Mouse (Mus musculus): Measurements from ENCODE around the gene Agl. TPM values are rescaled to one million over a fixed set of nuclear protein-coding genes. Genes with fewer than 3 reads are reported as not detected.
"Not testable (repeated sequence)": the region's sequence is repeated elsewhere in the genome, so short reads cannot be mapped to it uniquely, and the experiment has no call there.

Agl gene
- polyA plus RNA-seq, 1 experiment from 2014 or later: 10.7 TPM

DNA sequence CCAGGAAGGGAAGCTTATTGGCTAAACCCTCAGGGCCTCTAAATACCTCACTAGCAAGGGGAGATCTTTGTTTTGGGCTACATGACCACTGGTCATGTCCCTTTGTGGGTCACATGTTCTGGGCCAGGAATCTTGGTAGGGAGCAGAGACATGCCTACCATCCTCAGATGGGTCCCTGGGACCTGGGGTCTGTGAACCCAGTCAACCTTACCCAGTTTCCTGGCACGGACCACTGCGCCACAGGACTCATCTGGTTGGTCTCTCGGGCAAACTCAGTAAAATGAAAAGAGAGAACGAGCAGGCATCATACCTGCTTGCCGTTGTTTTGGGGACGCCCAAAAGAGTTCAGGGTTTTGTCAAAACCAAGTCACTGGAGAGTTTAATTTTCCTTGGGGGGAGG is 26.3 kb upstream of the Agl start:
- H3K4me1 ChIP-seq (replicated peaks): peaks cover 4% of the 10 kb centered on the region; the same call in 1 of the 2 replicates
- DNase-seq (ENCODE audit: low spot score): no peak
- H3K4me3 ChIP-seq: no peak overlapping the region
- 88% methylated on average over 6 of the region's 6 CpGs for WGBS
- H3K27me3 ChIP-seq (ENCODE audit: insufficient read depth, poor library complexity, severe bottlenecking): no peaks in the 10 kb centered on the region
- no peaks in the 10 kb centered on the region for H3K36me3 ChIP-seq
- H3K9me3 ChIP-seq: no peaks in the 10 kb centered on the region
- H3K27ac ChIP-seq: no peak overlapping the region

DNA sequence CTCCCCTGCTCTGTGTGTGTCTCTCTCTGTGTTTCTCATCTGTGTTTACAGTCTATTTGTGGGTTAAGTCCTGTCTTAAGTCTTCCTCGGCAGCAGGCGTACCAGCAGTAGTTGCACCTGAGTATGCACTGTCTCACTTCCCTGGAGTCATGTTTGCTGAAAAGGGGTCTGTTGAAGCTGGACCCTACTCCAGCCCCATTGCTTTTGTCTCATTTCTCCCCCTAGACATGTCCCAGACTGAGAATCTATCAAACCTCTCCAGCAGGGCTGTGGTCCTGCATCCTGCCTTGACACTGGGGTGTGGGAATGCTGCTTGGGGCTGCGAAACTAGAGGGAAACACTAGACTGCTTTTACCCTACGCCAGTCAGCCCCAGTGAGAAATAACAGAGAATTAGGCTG is 25.5 kb upstream of the Agl start:
- 88% methylated on average over 4 of the region's 4 CpGs for WGBS

GRCm38 (mm10) chr3:116832526-116833310 is 24.8 kb upstream of the Agl start:
- Histone ChIP-seq H3K4me3 (no peak overlapping the region), H3K36me3 (no peaks in the 10 kb centered on the region), H3K27me3 (ENCODE audit: insufficient read depth, poor library complexity, severe bottlenecking) (no peaks in the 10 kb centered on the region), H3K27ac (no peak overlapping the region), H3K4me1 (replicated peaks) (peaks cover 4% of the 10 kb centered on the region; the same call in 1 of the 2 replicates), H3K9me3 (no peaks in the 10 kb centered on the region)
- WGBS: 94% methylated on average over 7 of the region's 7 CpGs
- DNase-seq (ENCODE audit: low spot score): no peak

More for the DNA sequence above, 25.5 kb upstream of the Agl start:
- Histone ChIP-seq H3K4me1 (replicated peaks) (peaks cover 4% of the 10 kb centered on the region; the same call in 1 of the 2 replicates), H3K9me3 (no peaks in the 10 kb centered on the region), H3K36me3 (no peaks in the 10 kb centered on the region), H3K4me3 (no peak overlapping the region), H3K27me3 (ENCODE audit: insufficient read depth, poor library complexity, severe bottlenecking) (no peaks in the 10 kb centered on the region), H3K27ac (no peak overlapping the region; the same call in 1 of the 2 replicates)
- DNase-seq (ENCODE audit: low spot score): no peak

GRCm38 (mm10) chr3:116831324-116831723 is 23.4 kb upstream of the Agl start:
- Histone ChIP-seq H3K36me3 (no peaks in the 10 kb centered on the region), H3K9me3 (no peaks in the 10 kb centered on the region), H3K4me1 (replicated peaks) (peaks cover 4% of the 10 kb centered on the region; the same call in 1 of the 2 replicates), H3K27me3 (ENCODE audit: insufficient read depth, poor library complexity, severe bottlenecking) (no peaks in the 10 kb centered on the region), H3K27ac (no peak overlapping the region), H3K4me3 (no peak overlapping the region)
- WGBS: 82% methylated on average over 5 of the region's 5 CpGs
- DNase-seq (ENCODE audit: low spot score): no peak

- Histone ChIP-seq H3K27me3 (ENCODE audit: insufficient read depth, poor library complexity, severe bottlenecking) (no peaks in the 10 kb centered on the region), H3K4me1 (replicated peaks) (no peaks in the 10 kb centered on the region), H3K36me3 (no peaks in the 10 kb centered on the region), H3K27ac (no peak overlapping the region), H3K9me3 (no peaks in the 10 kb centered on the region), H3K4me3 (no peak overlapping the region)
- DNase-seq (ENCODE audit: low spot score): no peak
- whole genome bisulfite sequencing: 87% methylated on average over 10 of the region's 10 CpGs
These were observed 21.4 kb upstream of the Agl start for GRCm38 (mm10) chr3:116829274-116829920.

DNA sequence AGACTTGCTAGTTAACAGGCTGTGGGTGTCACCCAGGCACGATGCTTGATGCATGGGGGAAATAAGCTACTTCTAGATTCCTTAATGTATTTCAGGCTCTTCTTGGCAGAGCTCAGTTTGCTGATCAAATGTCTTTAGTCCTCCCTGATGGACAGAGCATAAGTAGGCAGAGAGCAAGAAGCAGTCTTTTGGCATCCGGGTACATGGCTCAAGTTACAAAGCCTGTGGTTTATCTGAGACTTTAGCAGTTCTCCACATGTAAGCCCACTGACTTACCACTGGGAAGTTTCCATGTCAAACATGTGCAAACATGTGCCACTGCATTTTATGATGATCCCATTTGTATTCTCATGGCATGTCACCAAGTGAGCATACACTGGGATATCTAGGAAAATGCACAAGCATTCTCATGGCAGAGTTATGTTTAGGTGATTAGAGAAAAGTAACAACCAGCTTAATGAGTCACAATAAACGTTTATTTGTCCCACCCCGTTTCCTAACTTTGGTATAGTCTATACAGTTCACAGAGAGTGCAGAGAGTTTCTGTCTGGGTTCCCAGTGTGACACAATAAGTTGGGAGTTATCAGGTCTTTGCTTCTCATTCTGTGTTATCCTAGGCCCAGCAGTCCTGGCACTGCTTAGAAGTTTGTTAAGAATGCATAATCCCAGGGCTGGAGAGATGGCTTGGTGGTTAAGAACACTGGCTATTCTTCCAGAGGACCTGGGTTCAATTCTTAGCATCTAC is 18.7 kb upstream of the Agl start:
- Histone ChIP-seq H3K4me1 (replicated peaks) (no peaks in the 10 kb centered on the region), H3K9me3 (no peaks in the 10 kb centered on the region), H3K36me3 (no peaks in the 10 kb centered on the region), H3K27me3 (ENCODE audit: insufficient read depth, poor library complexity, severe bottlenecking) (no peaks in the 10 kb centered on the region), H3K27ac (no peak overlapping the region), H3K4me3 (no peak overlapping the region)
- DNase-seq (ENCODE audit: low spot score): no peak
- 80% methylated on average over 4 of the region's 4 CpGs for WGBS

GRCm38 (mm10) chr3:116817231-116817630 is 9.3 kb upstream of the Agl start:
- 93% methylated on average over 7 of the region's 7 CpGs for WGBS
- DNase-seq (ENCODE audit: low spot score): no peak
- Histone ChIP-seq H3K27me3 (ENCODE audit: insufficient read depth, poor library complexity, severe bottlenecking) (no peaks in the 10 kb centered on the region), H3K9me3 (no peaks in the 10 kb centered on the region), H3K4me3 (no peak overlapping the region), H3K36me3 (no peaks in the 10 kb centered on the region), H3K27ac (no peak overlapping the region), H3K4me1 (replicated peaks) (peaks cover 18% of the 10 kb centered on the region)

DNA sequence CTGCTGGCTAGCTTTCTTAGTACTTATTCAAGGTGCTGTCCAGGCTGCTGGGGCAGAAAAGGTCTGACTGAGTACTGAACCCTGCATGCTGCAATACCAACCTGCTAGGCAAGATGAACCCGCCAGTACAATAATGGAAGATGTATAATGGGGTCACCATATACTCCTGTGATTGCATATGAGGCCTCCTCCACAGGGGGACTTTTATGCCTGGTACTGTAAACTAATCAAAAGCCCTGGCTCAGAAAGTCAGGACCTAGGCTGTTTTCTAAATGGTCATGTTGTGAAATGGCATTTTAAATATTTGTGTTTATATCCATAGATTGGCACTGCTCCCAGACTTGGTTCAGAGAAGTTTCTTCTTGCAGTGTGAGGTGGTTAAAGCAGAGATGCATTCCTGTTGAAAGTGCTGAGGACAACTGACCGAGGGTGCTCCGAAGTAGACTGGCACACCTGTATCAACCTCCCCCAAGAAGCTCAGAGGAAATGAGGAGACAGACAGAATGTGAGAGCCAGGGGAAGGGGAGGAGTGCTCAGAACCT is 8.8 kb upstream of the Agl start:
- no peaks in the 10 kb centered on the region for H3K9me3 ChIP-seq
- H3K36me3 ChIP-seq: no peaks in the 10 kb centered on the region
- no peak overlapping the region for H3K4me3 ChIP-seq
- WGBS: 91% methylated on average over 3 of the region's 3 CpGs
- no peaks in the 10 kb centered on the region for H3K27me3 ChIP-seq (ENCODE audit: insufficient read depth, poor library complexity, severe bottlenecking)
- DNase-seq (ENCODE audit: low spot score): no peak
- peaks cover 18% of the 10 kb centered on the region for H3K4me1 ChIP-seq (replicated peaks)
- H3K27ac ChIP-seq: no peak overlapping the region

GRCm38 (mm10) chr3:116815916-116816315 is 8.0 kb upstream of the Agl start:
- H3K27ac ChIP-seq: no peak overlapping the region
- H3K4me1 ChIP-seq (replicated peaks): peaks cover 18% of the 10 kb centered on the region
- H3K9me3 ChIP-seq: no peaks in the 10 kb centered on the region
- WGBS: 81% methylated on average over 4 of the region's 4 CpGs
- no peak for DNase-seq (ENCODE audit: low spot score)
- no peaks in the 10 kb centered on the region for H3K36me3 ChIP-seq
- no peaks in the 10 kb centered on the region for H3K27me3 ChIP-seq (ENCODE audit: insufficient read depth, poor library complexity, severe bottlenecking)
- no peak overlapping the region for H3K4me3 ChIP-seq

DNA sequence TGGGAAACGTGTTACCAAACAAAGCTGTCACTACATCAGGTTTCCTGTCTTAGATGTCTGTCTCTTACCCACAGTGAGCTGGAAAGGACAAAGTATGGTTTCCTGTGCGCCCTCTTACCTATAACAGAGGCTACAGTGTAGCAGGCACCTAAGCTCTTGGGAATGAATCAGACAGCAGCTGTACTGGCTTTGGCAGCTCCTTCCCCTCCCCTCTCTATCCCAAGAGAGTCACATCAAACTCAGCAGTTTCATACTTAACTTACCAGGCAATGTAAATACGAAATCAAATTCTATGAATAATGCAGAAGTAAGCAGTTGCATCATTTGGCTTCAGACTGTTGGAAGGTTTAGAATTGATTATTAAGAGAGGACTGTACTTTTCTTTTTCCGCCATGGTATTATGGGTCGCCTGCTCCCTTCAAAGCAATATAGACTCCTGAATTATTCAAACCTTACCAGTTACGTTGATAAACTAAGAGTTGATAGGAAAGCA is 7.4 kb upstream of the Agl start:
- H3K36me3 ChIP-seq: no peaks in the 10 kb centered on the region
- H3K27me3 ChIP-seq (ENCODE audit: insufficient read depth, poor library complexity, severe bottlenecking): no peaks in the 10 kb centered on the region
- WGBS: 86% methylated on average over 6 of the region's 6 CpGs
- DNase-seq (ENCODE audit: low spot score): no peak
- no peak overlapping the region for H3K27ac ChIP-seq
- H3K4me1 ChIP-seq (replicated peaks): peaks cover 18% of the 10 kb centered on the region
- H3K4me3 ChIP-seq: no peak overlapping the region
- H3K9me3 ChIP-seq: no peaks in the 10 kb centered on the region

DNA sequence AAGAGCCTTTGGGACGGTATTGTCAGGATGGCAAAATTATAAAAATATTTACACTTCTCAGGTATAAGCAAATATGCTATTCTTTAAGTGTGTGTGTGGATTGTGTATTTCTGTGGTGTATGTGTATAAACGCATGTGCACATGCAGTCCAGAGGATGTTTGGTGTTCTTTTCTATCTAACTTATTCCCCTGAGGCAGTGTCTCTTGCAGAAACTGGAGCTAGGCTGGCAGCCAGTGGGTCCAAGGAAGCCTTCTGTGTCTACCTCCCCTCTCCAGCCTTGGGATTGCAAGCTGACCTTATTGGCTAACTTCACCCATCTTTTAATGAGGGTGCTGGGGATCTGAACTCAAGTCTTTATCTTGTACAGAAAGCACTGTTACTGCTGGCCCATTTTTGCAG is 5.0 kb upstream of the Agl start:
- 91% methylated on average over 2 of the region's 2 CpGs for WGBS
- no peak for DNase-seq (ENCODE audit: low spot score)

DNA sequence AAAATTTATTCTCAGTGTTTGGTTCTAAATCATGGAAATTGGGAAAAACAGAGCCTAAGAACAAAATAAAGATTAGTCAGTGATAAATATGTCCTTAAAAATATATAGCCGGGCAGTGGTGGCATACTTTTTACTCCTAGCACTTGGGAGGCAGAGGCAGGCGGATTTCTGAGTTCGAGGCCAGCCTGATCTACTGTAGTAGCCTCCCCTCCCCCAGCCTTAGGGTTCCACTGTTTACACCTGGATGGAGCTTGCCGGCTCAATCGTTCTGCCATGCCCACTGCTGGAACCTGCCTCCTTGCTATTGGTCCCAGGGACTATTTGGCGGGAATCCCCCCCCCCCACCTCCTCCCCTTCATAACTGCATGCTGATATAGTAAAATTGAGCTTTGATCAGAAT is 2.4 kb upstream of the Agl start:
- not testable (repeated sequence) for DNase-seq (ENCODE audit: low spot score); H3K9me3 ChIP-seq; H3K36me3 ChIP-seq; H3K4me3 ChIP-seq; H3K27me3 ChIP-seq (ENCODE audit: insufficient read depth, poor library complexity, severe bottlenecking); H3K27ac ChIP-seq
- WGBS: 85% methylated on average over 6 of the region's 6 CpGs
- peaks cover 24% of the 10 kb centered on the region for H3K4me1 ChIP-seq (replicated peaks)

More for the DNA sequence above, 5.0 kb upstream of the Agl start:
- Histone ChIP-seq H3K4me3 (no peak overlapping the region), H3K27me3 (ENCODE audit: insufficient read depth, poor library complexity, severe bottlenecking) (no peaks in the 10 kb centered on the region), H3K4me1 (replicated peaks) (peaks cover 26% of the 10 kb centered on the region), H3K36me3 (no peaks in the 10 kb centered on the region), H3K9me3 (no peaks in the 10 kb centered on the region), H3K27ac (no peak overlapping the region)
